8 mouse cellular contexts compared by ENCODE assay signal in the genomic region with DNA sequence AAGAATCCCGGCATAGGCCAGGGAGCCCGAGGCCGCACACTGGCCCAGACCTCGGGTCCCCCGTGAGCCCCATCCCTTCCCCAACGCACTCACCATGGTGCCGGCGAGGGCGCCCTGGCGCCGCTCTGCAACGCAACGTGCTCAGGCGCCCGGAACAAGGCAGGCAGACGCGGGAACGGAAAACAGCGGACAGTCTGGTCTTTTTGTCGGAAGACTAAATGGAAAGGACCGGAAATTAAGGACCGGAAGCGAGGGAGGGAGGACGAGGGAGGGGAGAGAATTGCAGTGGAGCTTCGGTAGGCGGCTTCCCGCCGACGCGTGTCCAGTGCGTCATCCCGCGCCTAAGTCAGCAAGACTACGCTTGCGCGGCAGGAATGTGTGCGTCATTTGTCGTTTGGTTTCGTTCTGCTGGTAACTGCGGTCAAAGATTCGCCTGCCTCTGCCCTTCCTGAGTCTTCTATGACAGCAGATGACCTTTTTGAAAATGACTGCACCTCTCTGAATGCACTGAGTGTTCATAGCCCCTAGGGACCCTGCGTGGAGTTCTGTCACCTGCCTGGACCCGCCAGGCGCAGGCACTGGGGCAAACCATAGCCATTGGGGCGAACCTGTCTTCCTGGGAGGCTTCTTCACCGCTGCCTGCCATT. TPM values are rescaled to one million over a fixed set of nuclear protein-coding genes. Genes with fewer than 3 reads are reported as not detected.
DNase-seq lines count a peak whose midpoint lies in the region; ATAC-seq and TF ChIP-seq lines count a peak whose summit lies in the region.

A gene (minus strand): TSS at position 248 of the 647 bp plus-strand sequence.

- H3K27me3 ChIP-seq in embryonic facial prominence, embryonic 15.5 days = no peaks in the 10 kb centered on the region
- no peaks in the 10 kb centered on the region for H3K27me3 ChIP-seq in limb, embryonic 14.5 days (ENCODE audit: control insufficient read depth, insufficient read depth, low read length)
- no peaks in the 10 kb centered on the region for H3K27me3 ChIP-seq in midbrain, postnatal 0 days (ENCODE audit: insufficient read depth, low read length)

- under 1% methylated on average over 46 of the region's 46 CpGs for WGBS in bone marrow, adult 2 months
- WGBS in embryonic facial prominence, embryonic 15.5 days = under 1% methylated on average over 46 of the region's 46 CpGs
- WGBS in limb, embryonic 14.5 days = 1% methylated on average over 46 of the region's 46 CpGs
- under 1% methylated on average over 46 of the region's 46 CpGs for WGBS in midbrain, postnatal 0 days

- peak; percentile 78; the same call in 1 of the 2 replicates for TF ChIP-seq POLR2A in bone marrow, adult 2 months (IDR thresholded peaks at IDR 0.05; ENCODE audit: borderline replicate concordance, control insufficient read depth, low read depth, low read length)
- TF ChIP-seq POLR2A in limb, embryonic 14.5 days (IDR thresholded peaks at IDR 0.05; ENCODE audit: borderline replicate concordance, extremely low read depth, insufficient read depth, insufficient read length) = 0 out of 2 replicates have a peak, but pooled peaks have one; percentile 56

- TF ChIP-seq CTCF in bone marrow, adult 2 months (IDR thresholded peaks at IDR 0.05; ENCODE audit: control insufficient read depth, insufficient read depth, low read length) = peak; percentile 24; the same call in 1 of the 2 replicates
- peak; percentile 49 for TF ChIP-seq CTCF in midbrain, postnatal 0 days (IDR thresholded peaks at IDR 0.05)

- no peaks in the 10 kb centered on the region for H3K9me3 ChIP-seq in embryonic facial prominence, embryonic 15.5 days (replicated peaks)
- H3K9me3 ChIP-seq in limb, embryonic 14.5 days (ENCODE audit: control insufficient read depth, low read length) = no peaks in the 10 kb centered on the region
- H3K9me3 ChIP-seq in midbrain, postnatal 0 days (ENCODE audit: low read length) = no peaks in the 10 kb centered on the region

- H3K4me1 ChIP-seq in bone marrow, adult 2 months (ENCODE audit: control insufficient read depth, insufficient read depth, low read length) = no peaks in the 10 kb centered on the region
- H3K4me1 ChIP-seq in embryonic facial prominence, embryonic 15.5 days = peaks cover 16% of the 10 kb centered on the region; the same call in 1 of the 2 replicates
- 0 out of 2 replicates have a peak, but pooled peaks cover 4% of the 10 kb centered on the region for H3K4me1 ChIP-seq in limb, embryonic 14.5 days (ENCODE audit: control insufficient read depth, insufficient read depth, low read length)
- H3K4me1 ChIP-seq in midbrain, postnatal 0 days (ENCODE audit: insufficient read depth, low read length) = peaks cover 6% of the 10 kb centered on the region; the same call in 1 of the 2 replicates

- peak within 1 kb of the TSS; percentile 79 for H3K9ac ChIP-seq in embryonic facial prominence, embryonic 15.5 days
- H3K9ac ChIP-seq in limb, embryonic 14.5 days (ENCODE audit: low read depth, low read length, severe bottlenecking) = peak within 1 kb of the TSS; percentile 79
- H3K9ac ChIP-seq in midbrain, postnatal 0 days (replicated peaks; ENCODE audit: low read length, poor library complexity, severe bottlenecking) = peak within 1 kb of the TSS; percentile 87

- ATAC-seq in embryonic facial prominence, embryonic 15.5 days (ENCODE audit: insufficient number of reproducible peaks, low FRiP score, low TSS enrichment, low read depth) = peak; percentile 96
- ATAC-seq in limb, embryonic 14.5 days (ENCODE audit: low FRiP score, low read depth) = peak; percentile 95
- ATAC-seq in midbrain, postnatal 0 days (ENCODE audit: low FRiP score) = peak; percentile 97

- peak; percentile 99 for DNase-seq in 416B (ENCODE audit: low read depth)
- peak; percentile 97 for DNase-seq in heart, adult 8-10 months (ENCODE audit: low spot score)
- DNase-seq in kidney, adult 9 months = peak; percentile 98
- DNase-seq in limb, embryonic 14.5 days (ENCODE audit: low spot score) = peak; percentile 97
- peak; percentile 99 for DNase-seq in midbrain, postnatal 0 days (ENCODE audit: low spot score)
- DNase-seq in spleen, postnatal 14 days (ENCODE audit: low spot score in 2 of 2) = peak; percentile 76 to 86

- peak within 1 kb of the TSS; percentile 77 for H3K4me2 ChIP-seq in embryonic facial prominence, embryonic 15.5 days (replicated peaks)
- H3K4me2 ChIP-seq in limb, embryonic 14.5 days (replicated peaks; ENCODE audit: low read depth, low read length, severe bottlenecking) = peak within 1 kb of the TSS; percentile 90
- peak within 1 kb of the TSS; percentile 76 for H3K4me2 ChIP-seq in midbrain, postnatal 0 days (ENCODE audit: low read depth, low read length, poor library complexity, severe bottlenecking)

- H3K27ac ChIP-seq in bone marrow, adult 2 months (ENCODE audit: control insufficient read depth, insufficient read depth, low read depth, low read length, poor library complexity) = peak within 1 kb of the TSS; percentile 87
- peak within 1 kb of the TSS; percentile 97 for H3K27ac ChIP-seq in embryonic facial prominence, embryonic 15.5 days (replicated peaks)
- H3K27ac ChIP-seq in limb, embryonic 14.5 days (replicated peaks; ENCODE audit: low read depth, low read length) = peak within 1 kb of the TSS; percentile 92
- H3K27ac ChIP-seq in midbrain, postnatal 0 days (ENCODE audit: low read depth, low read length) = peak within 1 kb of the TSS; percentile 93

- H3K36me3 ChIP-seq in embryonic facial prominence, embryonic 15.5 days = peaks cover 35% of the 10 kb centered on the region
- peaks cover 44% of the 10 kb centered on the region for H3K36me3 ChIP-seq in limb, embryonic 14.5 days (ENCODE audit: control insufficient read depth, insufficient read depth, low read length)
- peaks cover 16% of the 10 kb centered on the region; the same call in 1 of the 2 replicates for H3K36me3 ChIP-seq in midbrain, postnatal 0 days (ENCODE audit: insufficient read depth, low read length)

- H3K4me3 ChIP-seq in bone marrow, adult 2 months (replicated peaks; ENCODE audit: control insufficient read depth, low read depth, low read length) = peak within 1 kb of the TSS; percentile 68
- H3K4me3 ChIP-seq in embryonic facial prominence, embryonic 15.5 days (replicated peaks) = peak within 1 kb of the TSS; percentile 63
- H3K4me3 ChIP-seq in limb, embryonic 14.5 days (replicated peaks; ENCODE audit: low read length) = peak within 1 kb of the TSS; percentile 67
- H3K4me3 ChIP-seq in midbrain, postnatal 0 days (ENCODE audit: low read depth, low read length) = peak within 1 kb of the TSS; percentile 73

RNA-seq across cellular contexts. Expression of the gene that starts here (rescaled TPM):
- 21.9 and 34.4 TPM in 2 replicates for polyA plus RNA-seq in bone marrow, adult 2 months (2011; ENCODE audit: insufficient read depth, insufficient read length, low replicate concordance, missing spikeins)
- 45.8 and 48.7 TPM in 2 replicates for polyA plus RNA-seq in embryonic facial prominence, embryonic 15.5 days (2015; fragmentation: Nextera tagmentation; extraction: Ambion mirVana)
- 10 to 100 TPM; 18.4 to 28.1 (median 20.6) TPM for total RNA-seq in heart, adult 8-10 months (2022)
- 39.2 and 51.5 TPM in 2 replicates for polyA plus RNA-seq in limb, embryonic 14.5 days (2012; rRNA removed)
- polyA plus RNA-seq in limb, embryonic 14.5 days (2014; fragmentation: Nextera tagmentation; extraction: Ambion mirVana) = 39.1 and 41.8 TPM in 2 replicates
- 21.7 and 22.5 TPM in 2 replicates for total RNA-seq in midbrain, postnatal 0 days (2014; rRNA removed)
- polyA plus RNA-seq in midbrain, postnatal 0 days (2015; fragmentation: Nextera tagmentation; extraction: Ambion mirVana) = 20.7 and 25.9 TPM in 2 replicates

Comparison
In these comparisons a context has a peak if more than half of its experiments do, and no peak if none do; other contexts are left out.
1. Peak in every context shown above with its lines: DNase-seq, ATAC-seq, H3K4me3 ChIP-seq and H3K27ac ChIP-seq.